Mouse (Mus musculus) bone marrow macrophage, adult 2 months (primary cell): Measurements from ENCODE around the gene Cyren.

ENCODE experiments used
- CTCF ChIP-seq: IDR thresholded peaks from 2 replicates; pipeline ENCODE4 v1.5.1; 2012; ENCODE audit warnings: low read depth, mild to moderate bottlenecking, low read length, moderate library complexity
- POLR2A ChIP-seq: IDR thresholded peaks from 2 replicates; pipeline ENCODE4 v1.6.1; 2012; ENCODE audit warnings: mild to moderate bottlenecking, low read depth, low read length, borderline replicate concordance

DNA sequence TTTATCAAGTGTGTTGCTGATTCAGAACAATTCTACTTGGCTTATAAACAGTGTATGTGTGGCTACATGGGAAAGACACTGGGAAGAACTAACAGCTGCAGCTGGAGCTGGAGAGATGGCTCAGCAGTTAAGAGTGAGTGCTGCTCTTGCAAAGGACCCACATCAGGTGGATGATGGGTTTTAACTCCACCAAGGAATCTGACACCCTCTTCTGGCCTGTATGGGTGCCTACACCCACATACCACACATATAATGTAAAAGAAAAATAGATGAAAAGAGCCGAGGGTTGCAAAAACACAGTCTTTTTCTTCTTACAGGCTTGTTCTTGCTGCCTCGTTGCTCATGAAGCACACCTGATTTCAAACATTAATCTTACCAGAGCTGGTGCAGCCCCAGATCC is 28.3 kb upstream of the Cyren start:
- TF ChIP-seq CTCF (no peak), POLR2A (no peak)
